Mouse (Mus musculus): Measurements from ENCODE around the gene Slc26a11.

Gene Slc26a11

GRCm38 (mm10) chr11:119396461-119396860 lies 41.1 kb downstream of the Slc26a11 start:
- peak; percentile 71 for DNase-seq (ENCODE audit: low read depth, low spot score)

GRCm38 (mm10) chr11:119402501-119403160 lies 47.3 kb downstream of the Slc26a11 start:
- peak; percentile 22 for DNase-seq (ENCODE audit: low read depth, low spot score)

GRCm38 (mm10) chr11:119404627-119405026 lies 49.3 kb downstream of the Slc26a11 start:
- DNase-seq (ENCODE audit: low read depth, low spot score) = peak; percentile 86

- DNase-seq (ENCODE audit: low read depth, low spot score) = no peak
Measured at GRCm38 (mm10) chr11:119407381-119407780, 52.0 kb downstream of the Slc26a11 start.

- peak; percentile 80 for DNase-seq (ENCODE audit: low read depth, low spot score)
Measured at GRCm38 (mm10) chr11:119407977-119408376, 52.6 kb downstream of the Slc26a11 start.

GRCm38 (mm10) chr11:119419327-119420118 lies 64.2 kb downstream of the Slc26a11 start:
- no peak for DNase-seq (ENCODE audit: low read depth, low spot score)

GRCm38 (mm10) chr11:119420426-119420825 lies 65.1 kb downstream of the Slc26a11 start:
- peak; percentile 32 for DNase-seq (ENCODE audit: low read depth, low spot score)

GRCm38 (mm10) chr11:119427431-119427830 lies 72.1 kb downstream of the Slc26a11 start:
- no peak for DNase-seq (ENCODE audit: low read depth, low spot score)

- DNase-seq (ENCODE audit: low read depth, low spot score) = no peak
Measured at GRCm38 (mm10) chr11:119427986-119428385, 72.6 kb downstream of the Slc26a11 start.

GRCm38 (mm10) chr11:119428649-119429136 lies 73.3 kb downstream of the Slc26a11 start:
- peak; percentile 85 for DNase-seq (ENCODE audit: low read depth, low spot score)

Data from R1 (cell line).